Mouse (Mus musculus) gonadal fat pad, adult 2 months (tissue): ENCODE data around the gene Hjurp. TPM values are rescaled to one million over a fixed set of nuclear protein-coding genes. Genes with fewer than 3 reads are reported as not detected.
"Not testable (repeated sequence)": the region's sequence is repeated elsewhere in the genome, so short reads cannot be mapped to it uniquely, and the experiment has no call there.

Source experiments
- DNase-seq: peaks from one replicate; pipeline ENCODE4 v3.0.0-alpha.2; 2012; ENCODE audit warnings: low read depth
- polyA plus RNA-seq: library from polyadenylated mRNA; depleted of rRNA; stranded (reverse); fragments of >200 nt; gene quantifications from 2 replicates; pipeline ENCODE4 v1.2.3, GENCODE M21; 2012

The Hjurp gene
- polyA plus RNA-seq, 1 experiment, result 67.1 TPM

DNA sequence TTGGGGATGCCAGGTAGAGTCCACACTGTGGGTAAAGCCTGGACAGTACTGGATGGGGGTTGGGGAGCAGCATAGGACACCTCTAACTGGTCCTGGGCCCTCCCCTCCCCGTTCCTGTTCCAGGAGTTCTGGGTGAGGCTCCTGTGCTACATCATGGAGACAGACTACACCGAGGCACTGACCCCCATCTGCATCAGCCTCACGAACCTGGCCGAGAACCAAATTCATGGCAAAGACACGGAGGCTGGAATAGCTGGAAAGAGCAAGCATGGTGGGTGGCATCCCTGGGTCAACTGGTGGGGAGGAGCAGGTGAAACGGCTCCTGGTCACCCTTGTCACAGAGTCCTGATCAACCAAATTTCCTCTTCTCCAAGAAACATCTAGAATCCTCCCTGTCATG, 38.7 kb downstream of the Hjurp start:
- no peak for DNase-seq

DNA sequence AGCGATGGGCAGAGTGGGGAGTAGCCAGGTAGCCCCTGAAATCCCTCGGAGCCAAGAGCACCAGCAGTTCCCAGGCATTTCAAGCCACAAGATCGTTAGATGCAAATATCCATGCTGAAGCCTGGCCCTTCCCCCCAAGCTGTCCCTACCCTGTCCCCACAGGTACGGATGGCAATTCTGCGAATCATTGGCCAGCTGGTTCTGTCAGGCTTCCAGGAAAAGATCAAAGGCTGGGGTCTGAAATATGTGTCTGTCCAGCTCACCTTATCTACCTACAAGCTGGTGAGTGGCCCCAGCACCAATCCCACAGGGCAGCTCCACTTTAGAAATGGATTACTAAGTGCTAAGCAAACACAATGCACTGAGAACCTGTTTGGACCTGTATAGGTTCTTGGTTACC, 40.1 kb downstream of the Hjurp start:
- no peak for DNase-seq

DNA sequence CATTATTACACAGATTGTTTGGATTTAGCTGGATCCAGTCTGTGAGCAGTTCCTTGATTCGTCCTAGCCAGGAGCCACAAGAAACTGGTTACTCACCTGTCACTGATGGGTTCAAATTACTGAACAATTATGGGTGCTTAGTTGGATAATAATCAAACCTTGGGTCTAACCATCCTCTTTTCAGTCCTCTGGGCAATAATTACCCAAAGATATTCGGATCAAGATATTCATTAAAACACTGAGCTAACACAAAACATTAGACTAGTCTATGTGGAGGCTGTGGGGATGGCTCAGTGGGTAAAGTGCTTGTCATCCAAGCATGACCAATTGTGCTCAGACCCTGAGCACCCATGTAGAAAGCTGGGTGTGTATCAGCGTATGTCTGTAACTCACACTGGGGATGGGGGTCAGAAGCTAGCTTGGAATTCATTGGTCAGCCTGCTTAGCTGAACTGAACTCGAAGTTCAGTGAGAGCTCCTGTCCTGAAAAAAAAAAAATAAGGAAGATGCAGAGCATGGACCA, 41.5 kb downstream of the Hjurp start:
- DNase-seq, result no peak

DNA sequence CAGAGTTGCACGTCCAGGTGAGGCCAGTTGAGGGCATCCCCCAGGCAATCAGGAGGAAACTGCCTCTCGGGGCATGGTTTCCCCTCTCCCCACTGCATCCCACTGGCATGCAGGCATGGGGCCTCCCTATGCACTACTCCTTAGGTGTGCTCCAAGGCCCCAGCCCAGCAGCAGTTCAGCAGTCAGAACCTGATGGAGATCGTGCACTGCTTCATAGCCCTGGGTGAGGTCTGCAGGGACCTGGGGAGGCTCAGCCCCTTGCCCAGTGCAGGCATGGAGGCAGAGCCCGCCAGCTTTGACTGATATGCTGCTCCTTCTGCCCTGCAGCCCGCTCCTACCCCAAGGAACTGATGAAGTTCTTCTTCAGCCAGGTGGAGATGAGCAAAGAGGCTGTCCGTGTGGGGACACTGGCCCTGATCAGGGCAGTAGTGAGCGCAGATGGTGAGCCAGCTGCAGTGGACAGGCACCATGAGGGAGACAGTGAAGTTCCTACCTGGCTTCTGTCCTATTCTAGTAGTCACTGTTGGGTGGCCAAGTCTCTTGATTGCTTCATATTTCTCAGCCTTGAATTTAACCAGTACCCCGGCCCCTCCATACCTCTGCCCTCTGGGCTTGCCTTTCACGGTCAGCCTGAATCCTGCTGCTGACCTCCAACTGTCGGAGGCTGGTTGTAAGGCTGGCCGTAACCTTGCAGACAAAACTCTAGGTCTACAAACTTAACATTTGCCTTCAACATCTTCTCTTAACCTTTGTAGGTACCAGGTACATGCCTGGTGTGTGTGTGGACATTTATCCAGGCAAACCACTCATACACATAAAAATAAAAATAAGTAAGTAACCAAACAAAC, 42.2 kb downstream of the Hjurp start:
- DNase-seq, result no peak

DNA sequence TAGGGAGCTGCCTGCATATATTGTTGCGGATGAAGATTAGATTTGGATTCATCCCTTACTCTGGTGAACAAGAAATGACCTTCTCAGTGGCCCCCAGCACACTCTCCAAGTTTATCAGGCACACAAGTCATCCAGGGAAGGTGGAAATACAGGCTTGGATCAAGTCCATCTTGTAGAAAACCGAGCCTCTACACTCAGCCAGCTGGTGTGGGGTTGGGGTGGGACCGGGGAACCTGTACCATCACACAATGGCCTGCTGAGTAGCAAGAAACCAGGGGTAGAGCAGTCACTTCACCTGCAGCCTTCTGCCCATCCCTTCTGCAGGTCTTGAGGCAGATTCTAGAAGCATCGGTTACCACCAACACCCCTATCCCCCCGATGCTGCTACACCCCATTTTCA, 42.8 kb downstream of the Hjurp start:
- no peak for DNase-seq

DNA sequence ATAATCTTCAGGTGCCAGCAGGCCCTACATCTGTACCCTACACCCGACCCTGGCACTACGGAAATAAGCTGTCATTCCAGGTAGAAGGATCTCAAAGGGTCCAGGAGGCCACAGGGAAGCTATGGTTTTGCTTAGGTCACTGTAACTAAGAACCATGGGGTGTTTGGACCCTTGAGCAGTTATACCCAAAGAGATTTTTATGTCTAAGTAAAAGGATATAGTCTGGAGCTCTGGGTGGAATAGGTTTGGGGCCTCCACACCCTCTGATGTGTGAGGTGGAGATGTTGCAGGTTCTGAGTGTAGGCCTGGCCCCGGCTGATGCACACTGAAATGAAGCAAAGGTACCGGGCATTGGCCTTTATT, 43.2 kb downstream of the Hjurp start:
- DNase-seq, result no peak

DNA sequence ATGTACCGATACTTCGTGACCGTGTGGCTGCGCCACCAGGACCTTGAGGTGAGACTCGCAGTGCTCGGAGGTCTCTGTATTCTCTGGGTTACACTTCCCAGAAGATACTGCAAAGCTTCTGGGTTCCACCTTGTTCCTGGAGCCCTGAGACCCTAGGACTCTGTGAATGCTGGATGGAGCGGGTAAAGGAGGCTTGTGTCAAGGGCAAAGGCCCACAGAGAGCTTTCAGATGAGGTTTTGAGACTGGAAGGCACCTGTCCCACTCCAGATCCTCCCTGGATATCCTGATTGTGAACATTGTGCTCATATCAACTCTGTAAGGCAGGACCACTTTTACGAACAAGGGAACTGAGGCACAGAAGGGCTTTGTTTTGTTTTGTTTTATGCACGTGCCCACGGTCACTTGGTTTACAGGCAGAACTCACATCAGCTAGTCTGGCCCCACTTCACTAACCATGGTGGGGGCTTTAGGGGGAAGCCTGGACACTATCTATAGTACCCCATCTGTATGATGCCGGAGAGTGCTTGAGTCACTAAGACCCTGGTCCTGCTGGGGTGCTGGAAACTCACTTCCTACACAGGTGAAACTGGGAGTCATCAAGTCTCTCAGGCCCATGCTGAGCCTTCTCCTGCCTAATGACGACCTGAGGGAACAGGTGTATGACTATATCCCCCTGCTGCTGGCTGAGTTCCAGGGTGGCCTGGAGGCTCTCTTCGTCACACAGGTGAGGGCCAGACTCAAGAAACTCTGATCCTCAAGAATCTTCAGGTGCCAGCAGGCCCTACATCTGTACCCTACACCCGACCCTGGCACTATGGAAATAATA, 43.8 kb downstream of the Hjurp start:
- no peak for DNase-seq

DNA sequence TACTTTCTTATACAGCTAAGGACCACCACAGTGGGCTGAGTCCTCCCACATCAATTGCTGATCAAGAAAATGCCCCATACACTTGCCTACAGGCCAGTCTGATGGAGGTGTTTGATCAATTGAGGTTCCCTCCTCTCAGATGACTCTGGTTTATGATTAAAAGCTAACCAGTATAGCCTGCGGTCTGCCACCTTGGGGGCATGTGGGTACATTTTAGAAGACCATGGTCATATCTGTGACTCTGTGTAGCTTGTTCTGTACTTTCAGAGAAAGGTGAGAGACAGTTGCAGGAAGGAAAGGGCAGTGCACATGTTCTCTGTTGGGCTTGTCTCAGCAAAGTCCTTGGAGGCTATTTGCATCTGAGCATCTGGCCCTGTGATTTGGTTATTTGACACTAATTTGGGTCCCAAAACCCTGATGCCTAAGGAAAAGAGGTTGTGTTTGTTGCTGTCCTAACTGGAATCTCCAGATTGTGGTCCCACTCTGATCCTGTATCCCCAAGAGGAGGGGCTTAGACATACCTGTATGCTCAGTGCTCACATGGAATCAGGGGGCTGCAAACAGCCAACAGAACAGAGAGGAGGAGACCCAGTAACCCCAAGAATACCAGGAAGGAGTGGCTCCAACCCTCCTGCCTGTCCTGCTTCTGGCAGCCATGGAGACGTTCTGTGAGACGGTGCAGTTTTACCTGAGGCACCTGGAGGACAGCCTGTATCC, 44.6 kb downstream of the Hjurp start:
- no peak for DNase-seq

DNA sequence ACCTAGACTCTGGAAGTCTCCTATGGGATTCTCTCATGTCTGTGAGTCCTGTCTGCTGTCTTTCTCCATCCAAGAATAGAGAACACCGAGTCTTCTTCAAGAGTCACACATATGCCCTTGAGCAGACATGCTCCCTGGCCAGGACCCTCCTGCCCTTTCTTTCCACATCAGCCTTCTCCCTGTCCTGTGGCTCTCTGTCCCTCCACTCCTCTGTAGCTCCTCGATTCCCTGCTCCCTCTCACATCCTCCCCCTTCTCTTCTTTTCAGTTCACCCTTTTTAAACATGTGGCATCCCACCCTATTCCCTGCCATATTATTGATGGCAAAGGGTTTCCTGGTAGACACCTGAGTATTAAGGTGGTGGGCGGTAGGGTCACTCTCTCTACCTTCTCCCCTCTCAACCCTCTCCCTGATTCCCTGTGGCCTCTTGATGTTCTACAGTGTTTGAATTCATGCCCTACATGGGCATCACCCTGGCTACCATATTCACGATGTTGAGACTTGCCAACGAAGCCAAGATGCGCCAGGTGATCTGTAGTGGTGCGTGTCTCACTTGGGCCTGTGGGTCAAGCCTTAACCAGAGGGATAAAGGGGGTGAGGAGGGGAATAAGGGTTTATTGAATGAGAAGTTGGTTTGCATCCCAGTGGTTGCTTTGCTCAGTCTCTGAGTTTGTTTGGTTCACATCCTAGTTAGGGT, 45.5 kb downstream of the Hjurp start:
- no peak for DNase-seq

DNA sequence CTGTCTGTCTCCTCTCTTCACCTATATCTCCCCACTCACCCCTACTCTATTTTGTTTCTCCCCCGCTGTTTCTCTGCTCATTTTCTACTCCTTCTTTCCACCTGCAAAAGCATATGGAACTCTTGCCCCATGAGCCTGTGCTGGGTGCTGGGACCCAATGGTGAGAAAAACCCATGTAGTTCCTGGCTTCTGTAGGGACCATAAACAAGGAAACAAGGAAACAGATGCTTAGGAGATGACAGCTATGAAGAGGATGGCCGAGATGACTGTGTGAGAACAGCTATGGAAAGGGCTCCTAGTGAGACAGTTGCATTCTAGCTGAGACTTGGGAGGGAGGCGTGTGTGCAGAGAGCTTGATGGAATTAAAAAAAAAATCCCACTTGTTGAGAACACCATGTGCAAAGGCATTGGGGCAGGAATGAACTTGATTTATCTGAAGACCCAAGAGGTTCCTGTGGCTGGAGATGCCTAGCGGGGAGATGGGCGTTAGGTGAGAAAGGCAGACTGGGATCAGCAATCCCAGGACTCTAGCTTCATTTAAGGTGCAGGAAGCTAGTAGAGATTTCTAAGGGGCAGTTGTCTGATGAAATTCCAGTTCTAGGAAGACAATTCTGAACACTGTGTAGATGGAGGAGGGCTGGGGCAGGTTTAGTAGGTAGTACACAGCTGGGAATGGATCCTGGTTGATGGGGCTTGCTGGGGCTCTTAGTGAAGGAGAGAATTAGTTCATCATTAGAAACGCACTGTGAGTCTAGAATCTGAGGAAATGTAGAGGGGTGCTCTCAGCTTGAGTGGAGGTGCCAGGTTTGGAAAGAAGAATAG, 46.2 kb downstream of the Hjurp start:
- DNase-seq, result no peak

DNA sequence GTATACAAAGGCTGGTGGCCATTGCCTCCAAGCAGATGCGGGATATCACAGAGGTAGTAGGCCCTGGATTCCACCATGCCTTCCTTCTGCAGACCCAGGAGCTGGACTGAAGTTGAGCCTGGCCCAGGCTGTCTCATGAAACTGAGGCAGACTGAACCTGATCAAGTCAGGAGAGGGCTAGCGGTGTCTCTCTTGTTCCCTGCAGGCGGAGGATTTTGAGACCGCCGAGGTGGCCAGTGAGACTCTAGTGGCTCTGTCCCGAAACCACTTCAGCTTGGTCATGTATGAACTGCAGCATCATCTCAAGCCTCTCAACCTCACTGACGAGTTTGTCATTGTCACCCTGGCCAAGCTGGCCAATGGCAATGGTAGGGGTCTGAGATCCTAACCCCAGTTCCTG, 47.0 kb downstream of the Hjurp start:
- DNase-seq, result no peak

DNA sequence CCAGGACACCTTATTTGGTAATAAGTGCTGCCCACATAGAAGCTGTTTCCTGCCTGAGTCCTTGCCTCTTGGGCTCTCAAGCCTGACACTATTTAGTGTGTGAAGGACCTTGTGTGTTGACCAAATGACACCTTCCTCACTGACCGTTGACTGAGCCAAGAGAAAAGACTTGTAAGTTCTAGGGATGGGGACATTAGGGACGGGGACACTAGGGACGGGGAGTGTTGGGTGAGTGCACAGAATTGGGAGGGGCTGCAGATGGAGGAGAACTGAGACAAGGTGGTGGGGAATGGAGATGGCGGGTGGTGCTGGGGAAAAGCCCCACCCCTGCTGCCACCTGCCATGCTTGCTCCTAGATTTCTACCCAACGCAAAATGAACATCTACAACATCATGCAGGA, 47.4 kb downstream of the Hjurp start:
- DNase-seq, result no peak

DNA sequence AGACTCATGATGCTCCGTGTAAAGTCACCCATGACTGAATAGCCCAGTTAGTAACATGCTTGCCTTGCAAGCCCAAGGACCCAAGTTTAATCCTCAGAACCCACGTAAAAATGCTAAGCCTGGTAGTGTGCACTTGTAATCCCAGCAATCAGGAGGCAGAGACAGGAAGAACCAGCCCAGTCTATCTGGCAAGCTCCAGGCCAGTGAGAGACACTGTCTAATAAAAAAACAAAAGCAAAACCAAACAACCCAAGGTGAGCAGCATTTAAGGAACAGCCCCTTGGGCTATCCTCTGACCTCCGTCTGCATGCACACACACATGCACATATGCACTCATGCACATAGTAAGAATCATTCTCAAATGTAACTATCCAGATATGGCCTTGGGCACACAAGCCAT, 47.9 kb downstream of the Hjurp start:
- no peak for DNase-seq

DNA sequence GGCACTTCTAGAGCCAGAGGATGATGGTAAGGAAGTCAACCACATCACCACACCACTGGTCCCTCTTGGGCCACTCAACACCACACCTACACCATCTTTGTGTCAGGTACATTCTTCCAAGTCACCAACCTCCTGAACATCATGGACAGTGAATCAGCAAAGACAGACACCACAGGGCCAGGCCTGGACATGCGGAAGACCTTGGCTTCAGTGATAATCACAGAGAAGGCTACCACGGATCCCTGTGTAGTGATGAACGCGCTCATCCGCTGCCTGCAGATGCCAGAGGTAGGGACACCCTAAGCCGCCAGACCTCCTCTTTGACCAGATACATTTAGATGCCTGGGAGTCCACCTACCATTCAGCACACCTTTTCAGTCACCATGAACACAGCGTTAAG, 49.3 kb downstream of the Hjurp start:
- no peak for DNase-seq

DNA sequence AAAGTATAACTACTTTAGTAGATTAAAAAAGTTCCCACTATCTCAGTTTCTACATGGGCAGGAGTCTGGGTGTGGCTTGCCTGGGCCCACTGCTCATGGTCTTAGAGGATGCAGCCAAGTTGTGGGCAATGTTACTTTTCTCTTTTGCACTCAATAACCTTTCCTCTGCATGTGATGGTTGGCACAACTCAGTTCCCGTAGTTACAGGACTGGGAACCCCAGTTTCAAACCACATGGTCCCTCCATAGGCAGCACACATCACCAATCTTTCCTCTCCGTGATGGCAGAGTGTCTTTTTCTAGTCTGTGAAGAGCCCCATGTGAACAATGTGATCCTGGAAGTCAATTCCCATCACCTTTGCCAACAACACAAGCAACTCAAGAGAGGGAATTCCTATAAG, 50.0 kb downstream of the Hjurp start:
- DNase-seq, result no peak

DNA sequence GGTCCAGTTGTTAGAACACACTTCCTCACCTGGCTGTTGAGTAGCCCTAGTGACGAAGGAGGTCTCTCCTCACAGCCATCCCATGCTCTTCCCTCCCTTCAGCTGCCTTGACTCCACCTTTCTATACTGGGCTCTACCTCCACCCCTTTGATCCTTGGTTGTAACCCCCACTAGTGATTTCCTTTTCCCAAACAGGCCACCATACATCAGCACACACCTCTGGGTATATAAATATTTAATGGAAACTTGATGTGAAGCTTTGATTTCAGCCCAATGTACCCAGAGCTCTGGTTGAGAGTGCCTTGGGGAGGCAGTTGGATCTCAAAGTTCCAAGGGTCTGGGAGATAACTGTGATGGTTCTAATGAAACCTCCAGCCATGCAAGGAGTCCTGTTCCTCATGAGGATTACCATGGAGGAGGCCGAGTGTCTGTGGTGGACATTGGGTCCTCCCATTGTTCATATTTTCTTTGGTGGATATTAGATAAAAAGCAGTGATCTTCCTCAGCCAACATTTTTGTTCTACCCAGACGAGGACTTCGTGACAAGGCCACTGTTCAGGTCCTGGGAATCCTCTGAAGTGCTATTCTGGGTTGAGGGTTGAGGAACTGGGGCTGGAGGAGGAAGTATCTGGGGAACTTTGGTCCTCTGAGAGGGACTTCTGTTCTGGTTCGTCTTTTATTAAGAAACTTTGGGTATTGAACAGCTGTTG, 50.6 kb downstream of the Hjurp start, which contains the start of gene Mroh2a:
Gene Mroh2a, plus strand, starts transcription at position 317 of the 710 bp plus-strand sequence.
- no peak for DNase-seq

DNA sequence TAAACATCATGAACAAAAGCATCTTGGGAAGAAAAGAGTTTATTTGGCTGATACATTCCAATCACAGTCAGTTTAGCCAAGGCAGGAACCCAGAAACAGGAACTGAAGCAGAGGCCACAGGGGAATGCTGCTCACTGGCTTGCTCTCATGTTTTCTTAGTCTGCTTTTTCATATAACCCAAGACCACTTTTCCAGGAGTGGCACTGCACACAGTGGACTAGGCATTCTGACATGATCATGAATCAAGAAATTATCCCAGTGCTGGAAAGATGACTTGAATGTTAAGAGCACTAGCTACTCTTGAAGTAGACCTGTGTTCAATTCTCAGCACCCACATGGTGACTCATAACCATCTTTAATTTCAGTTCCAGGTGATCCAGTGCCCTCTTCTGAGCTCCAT, 51.7 kb downstream of the Hjurp start:
- DNase-seq, result no peak

DNA sequence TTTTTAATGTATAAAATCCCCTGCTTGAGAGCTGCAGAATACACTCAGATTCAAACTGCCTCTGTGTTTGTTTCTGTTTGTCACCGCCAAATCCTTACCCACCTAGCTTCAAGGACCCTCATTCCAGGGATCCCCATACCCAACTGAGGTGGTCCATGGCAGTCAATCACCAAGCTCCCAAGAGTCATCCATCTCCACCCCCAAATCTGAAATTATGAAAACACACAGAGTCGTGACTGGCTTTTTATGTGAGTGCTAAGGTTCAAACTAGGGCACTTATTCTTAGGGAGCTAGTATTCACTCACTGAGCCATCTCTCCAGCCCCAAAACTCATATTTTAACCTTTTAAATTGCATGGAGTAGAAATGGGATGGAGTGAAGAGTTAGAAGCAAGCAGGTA, 52.1 kb downstream of the Hjurp start:
- DNase-seq, result not testable (repeated sequence)

DNA sequence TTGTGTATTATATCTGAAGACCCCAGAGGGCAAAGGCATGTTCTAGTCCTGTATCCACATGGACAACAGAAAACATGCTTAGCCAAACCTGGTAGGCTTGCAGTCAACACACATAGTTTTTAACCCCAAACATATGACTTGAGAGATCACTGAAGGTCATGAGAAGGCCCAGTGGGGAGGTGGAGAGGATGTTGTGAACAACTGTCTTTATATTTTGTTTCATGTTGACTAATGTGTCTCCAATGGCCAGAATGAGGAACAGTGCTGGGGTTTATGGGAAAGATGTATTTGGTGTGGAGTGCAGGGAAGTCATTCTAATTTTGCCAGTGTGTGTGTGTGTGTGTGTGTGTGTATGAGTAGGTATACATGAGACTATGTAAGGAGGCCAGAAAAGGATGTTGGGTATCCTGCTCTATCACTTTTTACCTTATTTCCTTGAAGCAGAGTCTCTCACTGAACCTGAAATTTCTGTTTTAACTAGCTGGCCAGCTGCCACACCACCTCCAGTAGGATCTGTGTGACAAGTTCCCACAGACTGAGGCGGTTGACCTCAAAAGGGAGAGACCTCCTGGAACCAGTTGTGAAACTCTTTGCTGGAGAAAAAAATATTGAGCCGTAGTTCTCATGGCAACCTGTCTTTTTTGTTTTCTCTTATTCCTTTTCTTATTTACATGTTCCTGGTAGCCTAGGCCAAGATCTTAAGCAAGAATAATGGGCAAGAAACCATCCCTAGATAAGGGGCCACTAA, 53.2 kb downstream of the Hjurp start:
- DNase-seq, result peak; percentile 99
